Mouse (Mus musculus): Measurements from ENCODE around the gene Ergic2. TPM values are rescaled to one million over a fixed set of nuclear protein-coding genes. Genes with fewer than 3 reads are reported as not detected.
A peak's percentile ranks its signal among the peaks of the same experiment; 100 is the strongest.
"Not testable (repeated sequence)": the region's sequence is repeated elsewhere in the genome, so short reads cannot be mapped to it uniquely, and the experiment has no call there.

The Ergic2 gene
- polyA plus RNA-seq, 1 experiment from 2014 or later: 201 TPM

DNA sequence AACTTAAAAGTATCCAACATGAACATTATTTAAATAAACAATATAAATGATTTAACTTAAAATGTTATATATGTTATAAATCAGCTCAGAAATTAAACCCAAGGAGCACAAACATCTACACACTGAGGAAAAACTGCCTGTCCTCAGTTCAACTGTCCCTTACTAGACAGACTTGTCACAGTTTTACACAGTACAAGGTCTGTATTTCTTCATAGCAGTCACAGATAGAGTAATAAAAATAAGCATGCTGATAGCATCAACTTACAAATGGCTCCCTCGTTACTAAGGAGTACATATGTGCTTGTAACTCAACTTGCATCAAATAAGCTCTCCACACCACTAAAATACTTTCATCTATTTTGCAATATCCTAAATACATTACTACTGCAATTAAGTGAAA lies 7.0 kb downstream of the Ergic2 start:
- Histone ChIP-seq H3K4me2 (no peak overlapping the region), H3K36me3 (peaks cover 32% of the 10 kb centered on the region), H3K27me3 (no peaks in the 10 kb centered on the region), H3K4me3 (no peak overlapping the region), H3K9ac (no peak overlapping the region), H3K9me3 (no peaks in the 10 kb centered on the region), H3K27ac (no peak overlapping the region), H3K4me1 (peaks cover under 1% of the 10 kb centered on the region; the same call in 1 of the 2 replicates)
- 80% methylated on average over 1 of the region's 1 CpGs for WGBS
- no peak for ATAC-seq (ENCODE audit: borderline replicate concordance, extremely low read depth, low FRiP score, low TSS enrichment)

DNA sequence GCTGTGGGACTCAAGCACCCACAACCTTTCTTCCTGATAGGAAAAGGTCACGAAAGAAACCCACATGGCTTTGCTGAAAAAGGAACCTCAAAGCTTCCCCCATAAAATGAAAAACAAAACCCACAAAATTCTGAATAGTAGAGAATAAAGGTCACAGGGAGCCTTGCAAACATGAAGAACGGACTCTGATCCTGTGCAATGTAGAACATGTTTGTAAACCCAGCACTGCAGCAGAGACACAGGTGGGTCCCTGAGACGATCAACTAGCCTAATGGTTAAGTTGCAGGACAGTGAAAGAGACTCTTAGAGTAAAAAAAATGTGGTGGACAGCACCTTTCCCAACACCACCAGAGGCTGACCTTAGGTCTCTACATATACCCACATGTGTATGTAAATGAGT lies 12.4 kb downstream of the Ergic2 start:
- H3K9ac ChIP-seq: no peak overlapping the region
- no peak overlapping the region for H3K4me2 ChIP-seq
- peaks cover 51% of the 10 kb centered on the region for H3K36me3 ChIP-seq
- ATAC-seq (ENCODE audit: borderline replicate concordance, extremely low read depth, low FRiP score, low TSS enrichment): no peak
- H3K27me3 ChIP-seq: no peaks in the 10 kb centered on the region
- no peaks in the 10 kb centered on the region for H3K4me1 ChIP-seq
- H3K27ac ChIP-seq: no peak overlapping the region
- no peaks in the 10 kb centered on the region for H3K9me3 ChIP-seq
- WGBS: 79% methylated on average over 3 of the region's 3 CpGs
- H3K4me3 ChIP-seq: no peak overlapping the region

GRCm38 (mm10) chr6:148199177-148199576 lies 13.0 kb downstream of the Ergic2 start:
- no peak for ATAC-seq (ENCODE audit: borderline replicate concordance, extremely low read depth, low FRiP score, low TSS enrichment)
- H3K27ac ChIP-seq: no peak overlapping the region
- no peaks in the 10 kb centered on the region for H3K4me1 ChIP-seq
- no peak overlapping the region for H3K4me2 ChIP-seq
- no peaks in the 10 kb centered on the region for H3K27me3 ChIP-seq
- H3K4me3 ChIP-seq: no peak overlapping the region
- H3K9me3 ChIP-seq: no peaks in the 10 kb centered on the region
- 86% methylated on average over 2 of the region's 2 CpGs for whole genome bisulfite sequencing
- H3K9ac ChIP-seq: no peak overlapping the region
- H3K36me3 ChIP-seq: peaks cover 55% of the 10 kb centered on the region

DNA sequence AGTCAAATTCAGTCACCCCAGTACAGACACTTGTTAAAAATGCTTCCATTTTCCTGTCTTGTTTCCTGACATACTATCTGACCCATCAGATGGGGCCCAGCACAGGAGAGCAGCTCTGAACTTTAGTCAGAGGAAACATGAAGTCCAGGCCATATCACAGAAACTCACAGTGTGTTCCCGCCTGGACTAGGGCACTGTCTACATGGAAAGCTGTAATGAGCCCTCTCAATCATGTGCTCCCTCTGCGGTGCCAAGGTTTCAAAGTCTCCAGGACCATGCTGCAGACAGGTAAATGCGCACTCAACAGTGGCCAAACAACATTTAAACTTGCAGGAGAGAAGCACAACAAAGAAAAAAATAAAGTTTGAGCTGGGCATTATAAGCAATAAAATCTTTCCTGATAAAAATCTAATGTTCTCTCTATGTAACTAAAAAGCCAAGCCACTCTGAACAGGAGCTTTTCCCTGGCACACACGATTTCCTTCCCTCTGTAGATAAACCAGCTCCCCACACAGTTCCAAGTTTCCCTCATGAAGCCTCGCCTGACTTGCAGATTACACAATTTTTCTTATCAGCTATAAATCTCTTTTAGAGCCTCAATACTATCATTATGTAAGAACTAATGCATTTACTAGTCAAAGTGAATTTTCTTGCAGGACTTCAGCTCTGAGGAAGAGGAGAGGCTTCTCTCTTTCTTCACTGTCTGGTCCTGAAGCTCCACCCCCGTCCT lies 18.0 kb downstream of the Ergic2 start:
- H3K4me3 ChIP-seq: no peak overlapping the region
- no peak overlapping the region for H3K4me2 ChIP-seq
- H3K4me1 ChIP-seq: no peaks in the 10 kb centered on the region
- ATAC-seq (ENCODE audit: borderline replicate concordance, extremely low read depth, low FRiP score, low TSS enrichment): no peak
- H3K36me3 ChIP-seq: peaks cover 47% of the 10 kb centered on the region
- no peak overlapping the region for H3K9ac ChIP-seq
- WGBS: 77% methylated on average over 6 of the region's 6 CpGs
- H3K27me3 ChIP-seq: no peaks in the 10 kb centered on the region
- no peaks in the 10 kb centered on the region for H3K9me3 ChIP-seq
- H3K27ac ChIP-seq: no peak overlapping the region

GRCm38 (mm10) chr6:148185694-148186093 lies 26.5 kb downstream of the Ergic2 start:
- Histone ChIP-seq H3K9ac (no peak overlapping the region), H3K4me2 (no peak overlapping the region), H3K9me3 (no peaks in the 10 kb centered on the region), H3K4me3 (no peak overlapping the region), H3K4me1 (no peaks in the 10 kb centered on the region), H3K36me3 (peaks cover 76% of the 10 kb centered on the region), H3K27me3 (no peaks in the 10 kb centered on the region), H3K27ac (no peak overlapping the region)
- no peak for ATAC-seq (ENCODE audit: borderline replicate concordance, extremely low read depth, low FRiP score, low TSS enrichment)
- WGBS: 83% methylated on average over 1 of the region's 1 CpGs

DNA sequence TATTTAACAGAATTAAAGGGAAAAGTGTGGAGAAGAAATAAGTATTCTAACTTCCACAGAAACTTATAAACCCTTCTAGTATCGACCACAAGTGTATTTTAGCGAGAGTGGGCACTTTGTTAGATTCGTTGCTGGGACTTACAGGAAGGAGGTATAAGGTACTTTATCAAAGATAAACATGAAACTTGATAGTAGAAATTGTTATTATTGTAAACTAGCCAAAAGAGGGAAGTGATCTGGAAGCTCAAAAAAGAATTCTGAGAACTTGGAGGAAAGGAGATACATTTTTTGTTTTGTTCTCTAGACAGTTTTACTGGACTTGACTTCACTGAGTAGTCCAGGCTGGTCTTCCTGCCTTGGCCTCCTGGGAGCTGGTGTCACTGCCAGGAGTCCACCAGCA lies 39.3 kb downstream of the Ergic2 start:
- no peak for ATAC-seq (ENCODE audit: borderline replicate concordance, extremely low read depth, low FRiP score, low TSS enrichment)
- Histone ChIP-seq H3K27me3 (no peaks in the 10 kb centered on the region), H3K4me3 (no peak overlapping the region), H3K4me1 (no peaks in the 10 kb centered on the region), H3K9me3 (no peaks in the 10 kb centered on the region), H3K4me2 (no peak overlapping the region), H3K27ac (no peak overlapping the region), H3K36me3 (no peaks in the 10 kb centered on the region), H3K9ac (no peak overlapping the region)
- 61% methylated on average over 3 of the region's 3 CpGs for WGBS

DNA sequence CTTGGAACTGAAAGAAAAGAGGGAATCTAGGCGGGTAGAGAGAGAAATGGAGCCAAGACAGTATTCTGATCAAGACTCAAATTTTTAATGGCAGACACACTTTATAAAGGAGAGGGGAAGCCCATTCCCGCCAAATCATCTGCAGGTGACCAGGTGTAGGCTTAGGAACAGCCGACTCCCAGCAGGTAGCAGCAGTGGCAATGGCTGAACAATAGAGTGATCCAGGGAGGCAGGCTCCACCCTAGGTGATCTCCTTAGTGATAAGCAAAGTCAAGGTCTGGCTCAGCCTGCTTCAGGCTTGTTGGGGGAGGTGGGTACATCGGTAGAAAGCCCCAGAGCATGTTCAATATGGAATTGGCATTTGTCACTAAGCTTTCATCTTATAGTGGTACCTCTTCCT lies 59.9 kb downstream of the Ergic2 start:
- not testable (repeated sequence) for H3K36me3 ChIP-seq
- 48% methylated on average over 4 of the region's 4 CpGs for WGBS

GRCm38 (mm10) chr6:148142421-148142820 lies 69.8 kb downstream of the Ergic2 start:
- no peaks in the 10 kb centered on the region for H3K27me3 ChIP-seq
- ATAC-seq (ENCODE audit: borderline replicate concordance, extremely low read depth, low FRiP score, low TSS enrichment): no peak
- no peaks in the 10 kb centered on the region for H3K4me1 ChIP-seq
- no peaks in the 10 kb centered on the region for H3K36me3 ChIP-seq
- H3K4me2 ChIP-seq: no peak overlapping the region
- H3K9me3 ChIP-seq: no peaks in the 10 kb centered on the region
- no peak overlapping the region for H3K27ac ChIP-seq
- H3K4me3 ChIP-seq: no peak overlapping the region
- no peak overlapping the region for H3K9ac ChIP-seq
- WGBS: 86% methylated on average over 1 of the region's 1 CpGs

More for the DNA sequence above, 59.9 kb downstream of the Ergic2 start:
- not testable (repeated sequence) for H3K9me3 ChIP-seq; H3K4me3 ChIP-seq; H3K4me1 ChIP-seq; H3K9ac ChIP-seq; ATAC-seq (ENCODE audit: borderline replicate concordance, extremely low read depth, low FRiP score, low TSS enrichment); H3K27me3 ChIP-seq; H3K4me2 ChIP-seq; H3K27ac ChIP-seq

DNA sequence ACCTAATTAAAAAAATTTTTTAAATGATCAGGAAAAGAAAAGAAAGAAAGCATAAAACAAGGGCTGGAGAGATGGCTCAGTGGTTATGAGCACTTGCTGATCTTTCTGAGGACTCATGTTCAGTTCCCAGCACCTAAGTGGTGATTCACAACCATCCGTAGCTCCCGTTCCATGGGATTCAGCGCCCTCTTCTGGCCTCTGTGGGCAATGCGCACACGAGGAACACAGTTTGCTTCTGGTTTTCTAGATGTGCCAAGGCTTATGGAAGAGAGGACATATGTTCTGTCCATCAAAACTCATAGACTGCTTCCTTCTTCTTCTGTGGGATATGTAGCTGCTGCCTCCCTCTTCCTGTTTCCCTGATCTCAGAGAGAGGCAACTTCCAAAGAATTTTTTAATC lies 70.3 kb downstream of the Ergic2 start:
- Histone ChIP-seq H3K4me2 (no peak overlapping the region), H3K27me3 (no peaks in the 10 kb centered on the region), H3K9ac (no peak overlapping the region), H3K9me3 (no peaks in the 10 kb centered on the region), H3K4me1 (no peaks in the 10 kb centered on the region), H3K4me3 (no peak overlapping the region), H3K36me3 (no peaks in the 10 kb centered on the region), H3K27ac (no peak overlapping the region)
- 86% methylated on average over 5 of the region's 5 CpGs for WGBS
- ATAC-seq (ENCODE audit: borderline replicate concordance, extremely low read depth, low FRiP score, low TSS enrichment): no peak

DNA sequence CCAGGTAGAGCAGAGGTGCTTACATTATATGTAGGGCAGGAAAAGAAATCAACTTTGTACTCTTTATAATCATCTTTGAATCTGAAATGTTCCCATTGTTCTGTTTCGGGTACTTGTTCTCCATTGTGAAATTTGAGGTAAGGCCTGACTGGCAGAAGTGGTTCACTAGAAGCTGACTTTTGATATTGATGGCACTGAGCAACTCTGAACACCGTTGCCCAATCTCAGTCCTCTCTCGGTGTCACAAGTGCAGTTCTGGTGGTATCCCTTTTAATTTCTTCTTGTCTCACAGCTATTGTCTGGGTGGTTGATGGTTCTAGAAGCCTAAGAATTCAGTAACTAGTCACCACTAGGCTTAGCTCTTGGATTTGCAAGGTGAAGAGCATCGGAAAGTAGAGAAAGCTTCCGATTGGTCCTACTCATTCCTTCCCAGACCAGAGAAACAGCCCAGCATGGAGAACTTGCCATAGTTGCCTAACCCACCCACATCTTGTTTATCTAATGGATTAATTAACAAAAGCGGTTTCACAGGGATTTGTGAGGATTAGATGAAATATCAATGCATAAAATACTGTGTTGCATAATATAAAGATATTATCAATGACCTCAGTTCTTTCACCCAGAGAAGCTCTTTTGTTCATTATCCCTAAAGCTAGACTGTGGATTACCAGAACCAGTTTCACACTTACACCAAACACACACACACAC lies 72.7 kb downstream of the Ergic2 start:
- no peak overlapping the region for H3K27ac ChIP-seq
- H3K4me1 ChIP-seq: no peaks in the 10 kb centered on the region
- H3K4me2 ChIP-seq: no peak overlapping the region
- H3K36me3 ChIP-seq: no peaks in the 10 kb centered on the region
- no peak for ATAC-seq (ENCODE audit: borderline replicate concordance, extremely low read depth, low FRiP score, low TSS enrichment)
- WGBS: 88% methylated on average over 6 of the region's 6 CpGs
- H3K9ac ChIP-seq: no peak overlapping the region
- no peak overlapping the region for H3K4me3 ChIP-seq
- no peaks in the 10 kb centered on the region for H3K9me3 ChIP-seq
- H3K27me3 ChIP-seq: no peaks in the 10 kb centered on the region

DNA sequence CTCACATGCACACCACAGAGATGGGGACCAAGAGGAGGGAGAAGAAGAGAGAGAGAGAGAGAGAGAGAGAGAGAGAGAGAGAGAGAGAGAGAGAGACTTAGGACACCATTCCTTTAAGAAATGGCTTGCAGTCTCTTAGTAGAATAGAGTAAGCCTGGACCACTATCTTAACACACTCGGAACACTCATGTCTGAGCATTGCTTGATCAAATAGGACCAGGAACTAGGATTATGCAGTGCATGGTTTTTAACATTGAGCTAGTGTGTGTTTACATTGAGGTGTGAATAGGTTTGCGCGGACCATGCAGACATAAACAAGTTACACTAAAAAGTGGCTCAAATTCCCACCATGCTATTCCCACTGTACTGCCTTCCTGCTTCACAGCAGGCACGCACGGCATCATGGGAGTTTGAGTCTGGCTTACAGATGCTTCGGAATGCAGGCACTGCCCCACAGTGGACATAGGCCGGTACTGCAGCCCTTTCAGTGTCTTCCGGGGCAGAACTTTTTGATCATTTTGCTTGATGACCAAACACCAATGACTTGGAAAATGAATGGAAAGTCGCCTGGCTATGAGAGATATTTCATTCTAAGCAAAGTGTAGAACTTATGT lies 76.3 kb downstream of the Ergic2 start:
- Histone ChIP-seq H3K36me3 (no peaks in the 10 kb centered on the region), H3K4me2 (no peak overlapping the region), H3K9me3 (no peaks in the 10 kb centered on the region), H3K27ac (no peak overlapping the region), H3K27me3 (no peaks in the 10 kb centered on the region), H3K9ac (no peak overlapping the region), H3K4me1 (no peaks in the 10 kb centered on the region), H3K4me3 (no peak overlapping the region)
- 26% methylated on average over 9 of the region's 9 CpGs for WGBS
- ATAC-seq (ENCODE audit: borderline replicate concordance, extremely low read depth, low FRiP score, low TSS enrichment): peak; percentile 65; the same call in 1 of the 2 replicates

GRCm38 (mm10) chr6:148133536-148133935 lies 78.6 kb downstream of the Ergic2 start:
- H3K4me2 ChIP-seq: no peak overlapping the region
- no peaks in the 10 kb centered on the region for H3K27me3 ChIP-seq
- no peak overlapping the region for H3K27ac ChIP-seq
- ATAC-seq (ENCODE audit: borderline replicate concordance, extremely low read depth, low FRiP score, low TSS enrichment): no peak
- no peaks in the 10 kb centered on the region for H3K9me3 ChIP-seq
- no peak overlapping the region for H3K4me3 ChIP-seq
- no peaks in the 10 kb centered on the region for H3K36me3 ChIP-seq
- H3K4me1 ChIP-seq: no peaks in the 10 kb centered on the region
- no peak overlapping the region for H3K9ac ChIP-seq

All from lung, embryonic 15.5 days (tissue).